Mouse (Mus musculus): ENCODE data around the gene Herc3. TPM values are rescaled to one million over a fixed set of nuclear protein-coding genes. Genes with fewer than 3 reads are reported as not detected.
"Not testable (repeated sequence)": the region's sequence is repeated elsewhere in the genome, so short reads cannot be mapped to it uniquely, and the experiment has no call there.

Herc3 gene
- polyA plus RNA-seq, 2 experiments from 2014 or later, result 21.4 to 24.7 TPM

DNA sequence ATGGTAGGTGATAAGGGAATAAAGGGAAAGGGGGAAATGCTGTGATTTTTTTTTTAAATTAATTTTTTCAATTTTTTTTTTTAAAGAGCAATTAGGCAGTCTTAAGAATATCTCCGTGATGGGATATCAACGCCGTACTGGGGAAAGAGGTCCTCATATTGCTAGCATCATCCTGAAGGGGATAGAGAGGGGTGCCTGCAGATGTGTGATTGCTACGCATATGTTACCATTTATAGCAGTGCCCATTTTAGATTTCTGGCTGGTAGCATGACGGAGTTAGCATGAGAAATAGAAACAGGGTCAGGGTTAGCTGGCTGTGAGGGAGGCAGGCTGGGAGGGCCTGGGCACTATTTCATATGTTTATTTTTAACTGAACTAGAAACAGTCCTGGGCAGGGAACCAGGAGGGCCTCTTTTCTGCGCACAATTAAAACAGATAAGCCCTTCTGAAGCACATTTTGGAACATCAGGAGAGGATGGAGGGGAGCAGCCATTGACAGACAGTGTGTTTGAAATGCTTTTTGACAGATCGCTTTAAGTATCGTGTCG is 31.3 kb downstream of the Herc3 start:
- ATAC-seq, result no peak

DNA sequence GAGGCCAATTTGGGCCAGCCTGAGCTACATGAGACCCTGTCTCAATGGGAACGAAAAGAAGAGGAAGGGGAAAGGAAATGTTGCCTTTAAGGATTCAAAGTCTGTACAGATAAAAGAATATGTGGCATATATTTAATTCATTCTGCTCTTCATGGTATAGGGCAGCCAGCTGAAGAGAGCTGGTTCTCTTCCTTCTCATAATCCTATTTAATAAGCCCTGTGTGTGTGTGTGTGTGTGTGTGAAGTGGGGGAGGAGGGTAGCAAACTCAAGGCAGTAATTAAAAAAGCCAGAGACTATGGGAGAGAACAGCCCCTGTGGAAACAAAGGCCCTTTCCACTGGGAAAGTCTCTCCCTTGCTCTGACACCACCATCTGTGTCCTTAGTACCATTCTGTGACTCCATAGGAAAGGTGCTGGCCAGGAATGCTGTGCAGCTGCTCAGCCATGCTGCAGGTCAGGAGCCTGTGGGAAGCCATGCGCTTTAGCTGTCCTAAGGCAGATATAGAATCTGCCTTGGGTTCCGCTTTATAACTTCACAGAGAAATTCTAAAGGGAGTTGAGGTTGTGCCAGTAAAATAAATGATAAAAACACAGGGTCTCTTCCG is 32.5 kb downstream of the Herc3 start:
- ATAC-seq, result no peak

DNA sequence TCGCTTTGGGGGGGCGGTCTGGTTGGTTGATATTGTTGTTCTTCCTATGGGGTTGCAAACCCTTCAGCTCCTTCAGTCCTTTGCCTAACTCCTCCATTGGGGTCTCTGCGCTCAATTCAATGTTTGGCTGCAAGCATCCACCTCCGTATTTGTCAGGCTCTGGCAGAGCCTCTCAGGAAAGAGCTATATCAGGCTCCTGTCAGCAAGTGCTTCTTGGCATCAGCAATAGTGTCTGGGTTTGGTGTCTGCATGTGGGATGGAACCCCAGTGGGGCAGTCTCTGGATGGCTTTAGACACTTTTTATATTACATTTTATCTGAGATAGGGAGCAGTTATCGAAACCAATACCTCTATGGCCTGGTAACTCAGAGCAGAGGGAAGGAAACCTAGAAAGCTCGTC is 36.6 kb downstream of the Herc3 start:
- not testable (repeated sequence) for ATAC-seq

DNA sequence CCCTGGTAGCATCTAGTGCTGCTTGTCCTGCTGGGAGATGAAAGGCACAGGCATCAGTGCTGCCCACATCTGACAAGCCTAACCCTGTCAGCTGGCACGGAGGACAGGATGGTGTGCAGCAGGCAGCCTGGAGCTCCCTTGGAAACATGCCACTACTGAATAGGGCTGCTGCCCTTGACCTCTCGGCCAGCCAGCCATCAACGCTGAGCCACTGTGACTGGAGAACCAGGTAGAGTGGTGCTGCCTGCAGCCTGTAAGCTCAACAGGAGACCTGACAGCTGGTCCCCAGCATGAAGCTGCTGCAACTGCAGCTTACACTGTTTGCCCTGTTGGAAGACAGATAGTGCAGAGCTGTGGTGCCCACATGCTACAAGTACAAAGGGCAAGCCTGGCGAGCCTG is 48.3 kb downstream of the Herc3 start:
- ATAC-seq, result no peak

DNA sequence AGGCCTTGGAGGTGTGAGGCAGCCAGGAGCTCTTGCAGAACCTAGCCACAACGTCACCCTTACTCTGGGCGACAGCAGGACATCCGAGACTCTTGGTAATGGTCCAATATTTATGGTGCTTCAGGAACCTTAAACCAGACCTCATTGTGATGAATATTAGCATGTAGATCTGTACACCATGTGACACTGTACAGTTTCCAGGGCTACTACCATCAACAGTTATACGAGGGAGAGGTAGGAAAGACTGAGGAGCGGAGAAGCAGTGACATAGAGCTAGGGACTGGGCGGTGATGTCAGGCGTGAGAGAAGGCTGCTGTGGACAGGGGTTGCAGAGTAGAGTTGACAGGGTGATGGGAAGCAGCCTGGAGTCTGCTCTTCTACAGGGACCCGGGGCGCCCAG is 48.7 kb downstream of the Herc3 start:
- no peak for ATAC-seq

DNA sequence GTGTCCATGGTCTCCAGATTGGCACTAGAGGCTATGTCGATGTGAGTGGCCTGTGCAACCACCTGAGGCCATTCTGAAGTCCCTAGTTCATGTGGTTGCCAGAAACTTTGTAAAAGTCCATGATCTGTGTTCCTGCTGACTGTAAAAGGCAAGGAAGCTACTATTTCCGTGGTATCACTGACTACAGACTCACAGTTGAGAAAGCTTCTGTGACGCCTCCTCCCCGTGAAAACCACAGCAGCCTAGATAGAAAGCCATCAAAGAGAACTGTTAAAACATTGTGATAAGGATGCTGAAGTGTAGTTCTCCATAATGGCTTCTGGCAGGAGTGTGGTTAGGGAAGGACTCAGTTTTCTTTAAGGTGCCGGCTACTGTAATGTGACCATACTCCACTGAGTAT is 49.6 kb downstream of the Herc3 start:
- peak; percentile 24 for ATAC-seq

DNA sequence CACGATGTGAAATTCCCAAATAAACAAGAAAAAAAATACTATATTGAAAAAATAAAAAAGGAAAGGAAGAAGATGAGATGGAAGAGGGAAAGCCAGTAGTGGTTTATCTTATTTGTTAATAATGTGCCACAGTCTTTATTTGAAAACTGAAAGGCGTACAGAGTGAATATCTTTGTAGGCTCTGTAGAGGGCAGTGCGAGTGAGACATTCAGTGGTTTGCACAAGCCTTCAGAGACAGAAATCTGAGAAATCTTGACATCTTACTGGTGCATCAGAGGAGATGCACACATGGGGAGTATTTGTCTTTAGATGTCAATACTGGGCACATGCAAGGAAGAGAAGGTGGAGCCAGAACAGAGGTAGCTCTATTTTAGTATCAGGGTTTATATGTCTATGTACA is 50.1 kb downstream of the Herc3 start:
- no peak for ATAC-seq

DNA sequence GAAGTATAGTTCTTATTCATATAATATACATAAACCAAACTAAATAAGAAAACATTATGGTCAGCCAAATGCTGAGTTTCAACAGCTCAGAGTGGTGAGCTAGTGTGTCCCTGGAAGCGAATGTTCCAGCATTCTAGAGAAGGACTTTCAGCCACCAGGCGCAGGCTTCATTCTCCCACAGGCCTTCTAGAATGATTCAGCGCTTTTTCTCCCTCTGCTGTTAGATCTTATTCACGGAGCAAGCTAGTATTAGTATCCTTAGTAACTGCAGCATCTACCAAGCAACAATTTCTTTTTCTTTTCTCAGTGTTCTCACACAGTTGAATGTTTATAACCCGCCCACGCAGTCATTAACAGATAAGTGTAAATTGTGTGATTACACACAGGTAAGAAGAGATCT is 51.0 kb downstream of the Herc3 start:
- ATAC-seq, result no peak

DNA sequence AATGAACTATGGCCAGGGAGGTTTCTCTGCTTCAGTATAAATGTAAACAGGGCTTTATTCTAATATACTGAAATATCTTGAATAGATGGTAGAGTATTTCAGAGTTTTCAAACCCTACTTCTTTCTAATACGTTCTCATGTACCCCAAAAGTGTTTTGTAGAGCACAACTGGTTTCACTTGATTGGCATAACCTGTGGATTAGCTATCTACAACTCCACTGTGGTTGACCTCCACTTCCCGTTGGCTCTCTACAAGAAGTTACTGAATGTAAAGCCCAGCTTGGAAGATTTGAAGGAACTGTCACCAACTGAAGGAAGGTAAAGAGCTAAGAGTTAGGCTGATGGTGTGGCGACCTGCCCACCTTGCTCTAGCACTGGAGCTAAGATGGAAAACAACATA is 58.7 kb downstream of the Herc3 start:
- ATAC-seq, result no peak

DNA sequence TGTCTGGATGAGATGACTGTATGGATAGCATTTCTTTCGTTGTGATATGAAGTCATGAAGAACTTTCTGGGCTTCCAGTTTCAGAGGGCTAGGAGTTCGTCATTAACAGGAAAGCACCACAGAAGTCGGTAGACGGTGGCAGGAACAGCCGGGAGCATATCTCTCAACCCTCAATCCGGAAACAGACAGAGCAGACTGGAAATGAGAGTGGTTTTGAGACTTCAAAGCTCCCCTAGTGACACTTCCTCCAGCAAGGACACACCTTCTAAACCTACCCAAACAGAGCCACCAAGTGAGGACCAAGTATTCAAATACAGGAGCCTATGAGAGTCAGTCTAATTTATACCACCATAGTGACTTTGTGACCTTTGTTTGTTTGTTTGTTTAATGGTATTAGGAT is 62.0 kb downstream of the Herc3 start:
- peak; percentile 49 for ATAC-seq

DNA sequence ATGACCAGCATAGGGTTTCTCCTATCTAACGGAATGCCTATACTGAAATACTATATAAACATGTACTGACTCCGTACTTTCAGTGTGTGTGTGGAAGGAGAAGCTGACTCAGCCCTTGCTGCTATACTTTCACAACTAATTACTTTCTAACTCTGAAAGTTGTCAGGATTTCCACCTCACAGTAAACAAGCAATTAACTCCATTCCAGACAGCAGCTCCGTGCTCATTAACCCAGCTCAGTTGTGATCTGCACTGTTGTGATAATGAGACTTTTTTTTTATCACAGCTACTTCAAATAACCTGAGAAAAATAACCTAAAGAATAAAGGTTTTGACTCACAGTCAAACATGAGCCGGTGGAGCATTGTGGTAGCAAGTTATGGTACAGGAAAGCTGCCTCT is 63.7 kb downstream of the Herc3 start:
- ATAC-seq, result no peak

DNA sequence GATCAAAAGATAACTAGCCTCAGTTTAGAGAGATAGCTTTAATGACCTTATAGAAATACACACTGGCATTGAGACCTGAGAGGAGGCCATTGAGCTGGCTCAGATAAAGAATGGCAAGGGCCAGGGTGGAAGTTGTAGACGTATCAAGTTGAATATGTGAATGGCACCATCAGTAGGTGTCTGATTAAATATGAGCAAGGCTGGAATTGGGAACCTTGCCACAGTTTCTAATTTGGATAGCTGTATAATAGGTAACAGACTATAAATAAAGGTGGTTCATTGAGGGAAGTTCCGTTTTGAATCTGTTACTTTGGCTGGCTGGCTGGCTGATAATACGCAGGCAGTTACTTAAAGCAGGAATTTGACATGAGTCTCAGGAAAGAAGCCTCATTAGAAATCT is 65.4 kb downstream of the Herc3 start:
- no peak for ATAC-seq

DNA sequence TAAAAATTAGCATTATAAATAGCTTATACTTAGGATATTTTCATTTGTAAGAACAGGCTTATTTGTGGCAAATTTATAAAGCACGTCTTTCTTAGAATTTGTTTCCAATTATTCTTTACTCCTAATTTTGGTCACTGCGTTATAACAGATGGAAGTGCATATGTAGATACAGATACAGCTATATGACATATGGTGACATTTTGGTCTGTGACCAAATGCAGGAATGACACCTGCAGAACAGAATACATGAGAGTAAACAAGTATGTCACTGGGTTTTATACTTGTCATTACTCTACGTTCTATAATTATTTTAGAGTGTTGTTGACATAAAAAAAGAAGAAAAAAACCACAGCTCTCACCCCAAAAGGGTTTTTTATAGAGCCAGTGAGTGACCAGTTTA is 67.8 kb downstream of the Herc3 start:
- ATAC-seq, result no peak

DNA sequence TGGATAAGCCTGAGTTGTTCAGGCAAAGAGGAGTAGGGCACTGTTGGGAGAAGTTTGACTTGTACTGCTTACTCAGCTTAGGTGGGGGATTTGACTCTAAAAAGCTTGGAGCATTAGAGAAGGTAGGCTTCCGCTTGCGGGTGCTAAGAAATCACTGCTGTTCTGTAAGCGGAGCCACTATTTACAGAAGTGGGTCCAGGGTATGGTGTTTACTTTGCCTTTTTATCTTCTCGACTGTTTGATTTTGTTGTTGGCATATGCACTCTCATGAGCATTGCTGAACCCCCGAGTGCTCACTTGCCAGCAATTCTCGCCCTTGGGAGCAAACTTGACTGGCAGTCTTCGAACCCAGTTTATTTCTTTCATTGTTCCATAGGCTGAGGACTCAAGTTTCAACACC is 69.3 kb downstream of the Herc3 start:
- ATAC-seq, result no peak

DNA sequence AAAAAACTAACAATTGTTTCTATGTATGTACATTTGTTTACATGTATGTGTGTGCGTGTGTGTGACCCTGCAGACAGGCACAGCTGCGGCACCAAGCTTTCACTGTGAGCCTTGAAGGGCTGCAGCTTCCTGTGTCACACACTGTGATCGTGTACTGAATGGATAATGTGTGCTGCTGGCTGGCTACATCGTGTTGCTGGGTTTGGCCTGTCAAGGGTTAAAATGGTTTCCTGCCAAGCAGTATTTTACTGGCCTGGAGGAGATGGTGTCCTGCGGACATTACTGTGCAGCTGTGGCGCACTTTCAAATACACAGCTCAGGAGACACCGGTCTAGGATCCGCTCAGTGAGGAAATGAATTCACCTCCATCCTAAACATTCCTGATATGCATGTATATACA is 71.9 kb downstream of the Herc3 start:
- ATAC-seq, result no peak

DNA sequence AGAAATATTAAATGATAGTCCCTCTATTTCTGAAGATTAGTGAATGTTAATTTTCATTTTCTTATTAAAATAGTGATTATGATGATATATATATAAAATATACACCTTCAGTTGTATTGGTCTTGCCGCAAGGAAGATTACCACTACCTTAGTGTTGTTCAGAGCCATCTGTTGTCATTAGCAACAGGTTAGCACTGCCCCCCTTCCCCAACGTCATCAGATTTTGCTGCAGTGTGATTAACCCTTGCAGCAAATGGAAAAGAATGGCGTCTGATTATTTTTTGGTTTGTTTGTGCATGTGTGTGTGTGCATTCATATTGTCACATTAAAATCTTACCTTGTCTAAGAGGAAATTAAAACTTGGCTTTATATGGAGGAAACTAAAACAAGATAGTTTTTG is 73.3 kb downstream of the Herc3 start:
- ATAC-seq, result no peak

DNA sequence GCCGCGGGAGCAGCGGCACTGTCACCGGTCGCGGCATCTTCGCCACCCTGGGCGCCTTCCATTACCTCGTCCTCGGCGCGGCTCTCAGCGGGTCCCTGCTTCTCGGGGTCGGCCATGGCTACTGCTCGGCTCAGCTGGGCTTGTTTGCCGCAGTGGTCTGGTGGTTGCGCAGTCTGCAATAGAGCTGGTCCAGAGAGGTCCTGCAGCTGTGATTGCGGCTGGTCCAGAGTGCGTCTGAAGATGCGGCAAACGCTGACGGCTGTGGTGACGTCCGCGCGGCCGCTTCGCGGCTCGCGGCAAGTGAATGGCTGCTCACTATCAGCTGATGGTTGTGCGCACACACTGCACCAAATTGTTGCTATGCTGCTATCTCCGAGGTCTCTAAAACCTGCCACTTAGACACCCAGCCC is 75.6 kb downstream of the Herc3 start, which contains the start of gene Nap1l5:
Gene Nap1l5, minus strand, starts transcription at position 225 of the 410 bp plus-strand sequence.
- no peak for ATAC-seq

DNA sequence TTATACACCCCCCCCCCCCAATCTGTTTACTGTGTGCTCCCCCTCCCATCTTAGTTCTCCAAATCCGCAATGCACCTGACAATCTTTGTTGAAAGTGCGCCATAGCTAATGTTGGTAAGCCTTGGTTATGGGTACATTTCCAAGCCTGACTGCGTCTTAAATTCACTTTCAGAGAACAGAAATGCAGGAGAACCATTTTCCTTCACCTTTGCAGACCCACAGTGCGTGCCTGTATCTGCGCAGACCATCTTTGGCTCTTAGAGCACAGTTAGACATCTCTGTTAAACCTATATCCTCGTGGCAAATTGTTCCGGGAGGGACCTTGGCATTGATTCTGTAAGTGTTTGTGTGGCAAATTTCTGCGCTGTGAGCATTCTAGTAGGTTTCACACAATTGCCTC is 76.1 kb downstream of the Herc3 start:
- no peak for ATAC-seq

DNA sequence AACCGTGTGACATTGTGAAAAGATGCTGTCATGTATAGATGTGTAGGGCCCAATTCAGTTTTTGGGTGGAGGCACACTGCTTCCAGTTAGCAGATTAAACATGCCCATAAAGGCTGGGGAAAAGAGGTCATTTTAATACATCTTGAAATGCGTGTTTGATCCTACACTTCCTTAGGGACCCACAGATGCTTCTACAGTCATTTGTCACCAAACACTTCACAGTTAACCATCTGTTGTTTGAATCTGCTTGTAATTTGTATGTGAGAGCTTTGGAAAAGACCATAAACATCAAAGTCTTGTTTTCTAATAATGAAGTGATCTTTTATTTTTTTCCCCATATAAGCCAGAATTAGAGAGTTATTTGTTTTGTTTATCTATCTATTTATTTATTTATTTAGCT is 76.5 kb downstream of the Herc3 start:
- ATAC-seq, result no peak

DNA sequence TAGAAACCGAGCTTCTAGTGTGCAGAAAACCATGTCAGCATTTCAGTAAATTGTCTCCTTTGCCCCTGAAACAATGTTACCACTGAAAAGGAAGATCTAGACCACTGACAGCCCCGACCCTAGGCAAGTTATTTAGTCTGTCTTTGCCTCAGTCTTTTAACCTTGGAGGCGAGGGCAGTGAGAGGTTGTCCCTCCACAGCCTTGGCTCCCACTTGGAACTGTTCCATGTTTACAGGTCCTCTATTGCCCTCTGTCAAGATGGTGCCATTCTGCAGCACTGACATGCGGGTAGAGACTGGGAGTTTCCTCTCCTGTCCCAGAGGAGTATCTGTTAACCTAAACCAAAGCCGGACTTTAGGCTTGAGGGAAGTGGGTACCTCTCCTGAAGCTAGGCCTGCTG is 81.6 kb downstream of the Herc3 start:
- no peak for ATAC-seq

DNA sequence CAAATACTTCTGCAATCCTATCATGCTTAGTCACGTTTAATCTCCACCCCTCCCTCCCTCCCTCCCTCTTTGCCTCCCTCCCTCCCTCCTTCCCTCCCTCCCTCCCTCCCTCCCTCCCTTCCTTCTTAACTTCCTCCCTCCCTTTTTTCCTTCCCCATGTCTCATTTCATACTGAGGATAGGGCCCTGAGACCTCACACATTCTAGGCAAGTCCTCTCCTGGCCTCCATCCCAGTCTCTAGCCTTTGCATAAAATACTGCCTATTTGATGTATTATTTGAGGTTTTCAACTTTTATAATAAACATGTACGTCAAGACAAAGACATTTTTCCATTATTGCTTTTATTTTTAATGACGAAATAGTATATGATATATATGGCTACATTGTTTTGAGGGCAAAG is 82.3 kb downstream of the Herc3 start:
- no peak for ATAC-seq

DNA sequence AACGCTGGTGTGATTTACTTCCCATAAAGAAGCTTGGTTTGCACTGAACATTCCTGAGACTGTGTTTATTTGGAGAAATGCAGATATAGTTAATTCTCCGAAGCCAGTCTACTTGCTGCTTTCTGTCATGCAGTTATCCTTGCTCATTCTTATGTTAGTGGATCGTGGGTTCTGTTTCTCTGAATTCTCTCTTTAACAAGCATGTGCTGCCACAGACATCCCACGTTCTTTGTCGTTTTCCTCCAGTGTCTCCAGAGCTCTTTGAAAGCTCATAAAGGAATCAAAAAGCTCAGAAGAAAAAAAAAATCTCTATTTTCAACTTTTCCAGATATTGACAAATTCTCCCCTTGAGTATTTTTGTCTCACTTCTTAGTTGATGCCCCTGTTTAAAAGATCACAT is 82.7 kb downstream of the Herc3 start:
- ATAC-seq, result no peak

DNA sequence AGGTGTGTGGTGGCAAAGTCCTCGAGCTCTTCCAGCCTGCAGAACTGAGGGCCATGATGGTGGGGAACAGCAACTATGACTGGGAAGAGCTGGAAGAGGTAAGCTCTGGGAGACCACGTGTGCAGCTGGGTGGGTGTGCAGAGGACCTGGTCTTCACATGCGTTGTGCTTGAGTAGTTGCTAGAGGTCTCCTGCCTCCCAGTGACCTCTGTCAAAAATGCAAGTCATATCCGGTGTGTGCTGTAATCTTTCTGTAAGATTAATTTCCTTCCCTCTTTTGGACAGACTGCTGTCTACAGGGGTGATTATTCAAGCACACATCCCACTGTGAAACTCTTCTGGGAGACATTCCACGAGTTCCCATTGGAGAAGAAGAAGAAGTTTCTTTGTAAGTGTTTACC is 85.2 kb downstream of the Herc3 start:
- no peak for ATAC-seq

DNA sequence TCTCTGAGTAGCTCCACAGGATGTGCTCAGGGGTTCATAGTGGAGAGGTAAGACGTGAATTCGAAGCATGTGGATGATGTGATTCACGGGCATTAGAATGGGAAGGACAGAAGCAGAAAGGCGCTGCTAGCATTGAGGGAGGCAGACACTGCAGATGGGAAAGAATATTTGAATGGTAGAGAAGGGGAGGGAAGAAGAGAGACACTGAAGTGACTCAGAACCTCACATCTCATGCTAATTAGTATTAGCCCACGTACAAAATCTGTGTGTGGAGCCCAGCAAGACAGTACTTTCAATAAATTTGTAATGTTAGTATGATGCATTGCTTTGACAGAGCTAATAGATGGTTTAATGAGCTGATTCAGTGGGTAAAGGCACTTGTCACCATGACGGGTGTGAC is 89.5 kb downstream of the Herc3 start:
- ATAC-seq, result no peak

DNA sequence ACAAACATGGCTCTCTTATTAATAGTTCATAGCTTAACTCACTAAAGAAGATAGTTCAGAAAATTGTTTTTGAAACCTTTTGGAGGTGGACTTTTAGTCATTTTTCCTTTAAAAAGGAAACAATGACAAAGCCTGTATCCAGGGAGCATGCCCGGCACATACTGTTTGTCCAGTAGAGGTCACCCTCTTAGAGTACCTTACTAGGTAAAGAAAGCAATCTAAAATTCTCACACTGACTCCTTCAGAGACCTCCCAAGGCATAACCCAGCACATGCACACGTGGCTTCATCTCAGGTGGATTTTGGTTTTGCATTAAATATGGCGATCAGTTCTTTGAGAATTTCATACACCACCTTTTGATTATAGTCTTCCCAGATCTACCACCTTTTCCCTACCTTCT is 90.4 kb downstream of the Herc3 start:
- no peak for ATAC-seq

Data from activated CD4-positive, CD25-positive, alpha-beta regulatory T cell, adult 4 months (primary cell).